Mouse (Mus musculus) left cerebral cortex, adult 2 months (tissue): ENCODE results near the gene Bank1. TPM values are rescaled to one million over a fixed set of nuclear protein-coding genes. Genes with fewer than 3 reads are reported as not detected.

ENCODE experiments used
- DNase-seq, 2 experiments: peaks; one replicate each; pipeline ENCODE4 v3.0.0; 2021 to 2022; ENCODE audit warnings: low spot score in 2 of 2, mixed read lengths in 1 of 2; ENCODE audit errors: extremely low spot score in 1 of 2
- H3K27ac ChIP-seq: fragments of 200-600 bp; 2 replicates; pipeline ENCODE4 v1.8.1; 2022
- H3K4me3 ChIP-seq: fragments of 200-600 bp; 2 replicates; pipeline ENCODE4 v1.8.1; 2022
- CTCF ChIP-seq: fragments of 200-600 bp; IDR thresholded peaks from 2 replicates; pipeline ENCODE4 v1.8.1; 2022; ENCODE audit warnings: antibody characterized with exemption, mild to moderate bottlenecking, moderate library complexity
- intact Hi-C: fragments of 180-260 bp; cut with DNase I; formaldehyde crosslinking; loops from one replicate; pipeline ENCODE4 v1.15.1; 2025
- total RNA-seq, 2 experiments: library from RNA; stranded (reverse); gene quantifications; 2 replicates each; pipeline ENCODE4 v1.2.3; 2021

The Bank1 gene
- total RNA-seq, 2 experiments from 2014 or later, result 0.97 to 1.3 TPM

GRCm38 (mm10) chr3:136086431-136086830 lies 239.4 kb downstream of the Bank1 start:
- no peak for DNase-seq
- intact Hi-C loops, result no loop called here
- no peak for TF ChIP-seq CTCF
- Histone ChIP-seq H3K4me3 (no peak overlapping the region), H3K27ac (no peak overlapping the region)

DNA sequence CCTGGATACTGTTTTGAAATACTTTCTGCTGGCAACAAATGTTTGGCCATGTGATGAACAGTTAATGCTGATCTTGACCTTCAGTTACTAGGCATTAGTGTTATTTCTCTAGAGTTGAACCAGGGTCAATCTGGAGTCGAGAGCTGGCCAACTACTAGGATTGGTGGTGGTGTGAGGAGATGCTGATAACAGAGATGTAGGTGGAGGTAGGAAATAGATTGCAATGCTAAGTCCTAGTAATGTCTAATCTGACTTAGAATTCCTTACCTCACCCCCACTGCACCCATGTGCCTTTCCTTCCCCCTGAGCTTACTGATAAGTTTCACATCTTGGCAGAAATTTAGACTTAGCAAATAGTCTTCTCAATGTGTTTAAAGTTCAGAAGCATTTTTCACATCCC lies 240.8 kb downstream of the Bank1 start:
- intact Hi-C loops, result no loop called here
- no peak for TF ChIP-seq CTCF
- DNase-seq, result no peak
- no peak overlapping the region for H3K27ac ChIP-seq
- no peak overlapping the region for H3K4me3 ChIP-seq

DNA sequence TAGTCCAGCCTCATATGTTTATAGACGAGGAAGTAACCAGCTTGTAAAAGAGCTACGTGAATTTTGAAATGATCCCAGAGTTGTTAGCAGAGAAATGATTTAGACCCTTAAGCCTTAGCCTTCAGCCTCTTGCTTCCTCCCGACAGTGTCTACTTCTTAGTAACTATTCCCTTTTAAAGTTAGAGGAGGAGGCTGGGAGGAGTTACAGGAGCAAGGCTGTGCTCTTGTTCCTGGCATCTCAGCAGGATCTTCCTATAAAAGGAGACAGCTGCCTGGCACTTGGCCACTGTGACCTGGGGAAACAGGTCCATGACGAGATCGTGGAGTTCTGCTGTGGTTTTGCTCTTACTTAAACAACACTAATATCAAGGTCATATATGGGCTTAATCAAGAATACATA lies 241.8 kb downstream of the Bank1 start:
- DNase-seq, result no peak
- intact Hi-C loops, result no loop called here
- no peak for TF ChIP-seq CTCF
- Histone ChIP-seq H3K27ac (no peak overlapping the region), H3K4me3 (no peak overlapping the region)

- intact Hi-C loops, result no loop called here
- no peak for DNase-seq
- H3K27ac ChIP-seq, result no peak overlapping the region
- TF ChIP-seq CTCF, result no peak
- no peak overlapping the region for H3K4me3 ChIP-seq
Observed at GRCm38 (mm10) chr3:136081264-136081663, 244.6 kb downstream of the Bank1 start.

DNA sequence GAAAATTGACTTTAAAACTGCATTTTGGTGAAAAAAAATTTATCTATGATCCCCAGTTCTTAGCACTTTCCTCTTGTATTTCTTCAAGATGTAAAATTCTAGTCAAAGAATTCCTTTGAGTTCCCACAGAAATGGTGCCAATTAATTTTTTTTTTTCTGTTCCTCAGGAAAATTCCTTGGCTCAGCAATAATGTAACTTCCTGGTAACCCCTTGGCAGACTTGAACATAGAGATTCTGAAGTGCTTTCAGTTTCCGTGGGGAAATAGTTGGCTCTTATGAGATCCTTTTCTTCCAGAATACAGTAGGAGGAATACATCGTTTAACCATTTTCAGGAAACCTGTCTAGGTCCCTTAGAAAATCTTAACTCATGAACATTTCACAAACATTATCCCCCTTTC lies 247.3 kb downstream of the Bank1 start:
- TF ChIP-seq CTCF, result no peak
- H3K27ac ChIP-seq, result no peak overlapping the region
- H3K4me3 ChIP-seq, result no peak overlapping the region
- intact Hi-C loops, result no loop called here
- DNase-seq, result no peak

DNA sequence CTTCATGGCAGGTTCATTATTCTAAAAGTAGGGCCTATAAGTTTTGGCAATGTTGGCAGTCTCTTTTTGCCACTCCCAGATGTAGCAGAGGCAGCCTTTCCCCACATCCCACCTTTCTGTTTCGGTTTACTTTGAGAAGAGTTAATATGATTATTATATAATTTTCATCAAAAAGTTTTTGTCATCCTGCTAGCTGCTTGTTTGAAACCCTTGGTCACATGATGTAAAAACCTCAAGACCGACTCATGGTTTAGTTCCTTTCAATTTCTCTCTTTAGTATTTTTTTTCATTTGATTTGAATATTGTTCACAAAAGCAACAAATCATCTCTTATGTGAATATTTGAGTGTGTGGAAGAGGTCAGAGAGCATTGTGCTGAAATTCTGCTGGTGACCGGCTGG lies 255.5 kb downstream of the Bank1 start:
- intact Hi-C loops, result no loop called here
- DNase-seq, result no peak
- no peak for TF ChIP-seq CTCF
- Histone ChIP-seq H3K4me3 (no peak overlapping the region), H3K27ac (no peak overlapping the region)

DNA sequence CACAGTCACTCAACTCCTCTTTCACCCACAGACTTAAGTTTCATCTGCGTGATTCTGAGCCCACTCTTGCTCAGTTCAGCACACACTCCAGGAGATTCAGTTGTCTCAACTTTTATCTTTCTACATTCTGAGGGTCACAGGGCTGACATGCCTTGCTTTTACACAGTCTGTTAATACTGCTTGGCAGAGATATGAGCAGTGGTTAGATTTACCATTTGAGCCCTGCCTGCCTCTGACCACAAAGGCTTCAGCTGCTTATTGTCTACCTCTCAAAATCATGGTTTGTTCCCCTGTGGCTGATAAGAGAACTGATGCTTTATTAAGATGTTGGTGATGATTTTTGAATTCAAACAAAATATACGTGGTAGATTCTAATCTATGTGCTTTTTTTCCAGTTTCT lies 264.0 kb downstream of the Bank1 start:
- Histone ChIP-seq H3K27ac (no peak overlapping the region), H3K4me3 (no peak overlapping the region)
- no peak for TF ChIP-seq CTCF
- no peak for DNase-seq
- intact Hi-C loops, result no loop called here

- no peak overlapping the region for H3K27ac ChIP-seq
- DNase-seq, result no peak
- H3K4me3 ChIP-seq, result no peak overlapping the region
- intact Hi-C loops, result no loop called here
- TF ChIP-seq CTCF, result no peak
Observed at GRCm38 (mm10) chr3:136050635-136051034, 275.2 kb downstream of the Bank1 start.

GRCm38 (mm10) chr3:136050215-136050614 lies 275.7 kb downstream of the Bank1 start:
- no peak overlapping the region for H3K4me3 ChIP-seq
- no peak for TF ChIP-seq CTCF
- H3K27ac ChIP-seq, result no peak overlapping the region
- DNase-seq, result no peak
- intact Hi-C loops, result no loop called here

DNA sequence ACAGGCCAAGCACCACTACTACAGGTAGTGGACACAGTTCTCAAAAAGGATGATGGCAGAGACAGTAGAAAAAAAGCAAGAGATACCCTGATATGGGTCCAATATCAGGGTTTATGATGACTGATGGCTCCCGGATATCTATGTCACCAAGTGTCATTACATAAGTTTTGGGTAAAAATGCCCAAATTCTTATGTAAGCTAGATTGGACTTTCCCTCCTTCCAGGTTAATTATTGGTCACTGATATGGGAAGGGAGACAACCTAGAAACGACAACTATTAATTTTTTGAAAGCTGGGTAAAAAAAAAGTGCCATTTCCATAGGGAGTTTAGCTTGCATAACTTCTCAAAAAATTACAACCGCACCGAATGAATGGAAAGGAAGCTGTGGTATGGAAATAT lies 277.8 kb downstream of the Bank1 start:
- TF ChIP-seq CTCF, result no peak
- Histone ChIP-seq H3K27ac (no peak overlapping the region), H3K4me3 (no peak overlapping the region)
- DNase-seq, result no peak
- intact Hi-C loops, result loop anchor here (10.0 kb wide), 3 partner anchors 117 to 627 kb away; partner anchors contain the start of gene Ppp3ca

DNA sequence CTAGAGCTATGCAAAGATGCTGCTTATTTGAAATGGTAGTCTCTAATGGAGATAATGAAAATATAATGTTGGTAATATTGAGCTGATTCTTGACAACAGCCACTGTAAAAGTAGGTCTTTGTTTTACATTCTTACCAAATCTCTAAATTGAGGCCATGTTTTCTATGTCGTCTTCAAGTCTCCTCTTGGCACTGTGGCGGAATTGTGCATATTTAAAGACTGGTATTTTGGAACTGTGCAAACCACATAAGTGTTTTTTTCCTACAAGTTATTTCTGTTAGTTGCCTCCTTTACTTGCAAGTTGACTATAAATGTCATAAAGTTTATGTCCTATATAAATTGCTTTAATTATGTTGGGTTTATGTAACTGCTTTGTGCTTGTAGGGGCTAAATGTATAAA lies 280.5 kb downstream of the Bank1 start:
- intact Hi-C loops, result loop anchor here (2.0 to 10.0 kb wide), 4 partner anchors 75 to 629 kb away; partner anchors contain the start of gene Ppp3ca

DNA sequence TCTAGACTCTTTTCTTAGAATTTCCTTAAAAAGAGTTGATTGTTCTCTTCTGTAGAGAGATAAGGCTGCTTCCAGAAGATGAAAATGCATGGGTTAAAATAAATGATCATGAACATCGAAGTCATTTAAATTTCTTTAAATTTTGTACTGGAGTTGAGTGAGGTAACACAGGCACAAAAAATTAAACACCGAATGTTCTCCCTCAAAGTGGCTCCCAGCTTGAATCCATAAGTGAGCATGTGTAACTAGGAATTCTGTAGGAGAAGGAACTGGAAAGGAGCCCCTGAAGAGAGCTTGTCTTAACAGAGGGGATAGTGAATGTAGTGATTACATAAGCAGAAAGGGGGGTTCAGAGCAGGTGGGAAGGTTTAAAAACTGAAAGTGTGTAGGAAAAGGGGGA lies 285.8 kb downstream of the Bank1 start:
- Histone ChIP-seq H3K4me3 (no peak overlapping the region), H3K27ac (peak overlapping the region; percentile 80)
- TF ChIP-seq CTCF, result no peak
- no peak for DNase-seq
- intact Hi-C loops, result loop anchor here (5.0 to 10.0 kb wide), 4 partner anchors 33 to 635 kb away; partner anchors contain the start of gene Ppp3ca

More for the DNA sequence above, 280.5 kb downstream of the Bank1 start:
- TF ChIP-seq CTCF, result no peak
- DNase-seq, result no peak
- Histone ChIP-seq H3K4me3 (no peak overlapping the region), H3K27ac (peak overlapping the region; percentile 76)

GRCm38 (mm10) chr3:136039446-136039845 lies 286.4 kb downstream of the Bank1 start:
- DNase-seq, result no peak
- Histone ChIP-seq H3K27ac (peak overlapping the region; percentile 80), H3K4me3 (no peak overlapping the region)
- TF ChIP-seq CTCF, result no peak
- intact Hi-C loops, result no loop called here
